Mouse (Mus musculus) splenic B cell, adult 2 months (primary cell): ENCODE data around the gene Thumpd2.

Experiments used
- DNase-seq: peaks from one replicate; pipeline ENCODE4 v3.0.0-alpha.2; 2011; ENCODE audit warnings: low read depth, low spot score
- H3K27me3 ChIP-seq: 2 replicates; pipeline ENCODE4 v1.6.1; 2012; ENCODE audit warnings: mild to moderate bottlenecking, low read length, moderate library complexity, mixed read lengths; ENCODE audit not compliant: control insufficient read depth, poor library complexity, insufficient read depth, severe bottlenecking
- H3K36me3 ChIP-seq: 2 replicates; pipeline ENCODE4 v1.6.1; 2012; ENCODE audit warnings: mild to moderate bottlenecking, low read length, moderate library complexity, mixed read lengths; ENCODE audit not compliant: control insufficient read depth, poor library complexity, insufficient read depth, severe bottlenecking

Thumpd2 gene

DNA sequence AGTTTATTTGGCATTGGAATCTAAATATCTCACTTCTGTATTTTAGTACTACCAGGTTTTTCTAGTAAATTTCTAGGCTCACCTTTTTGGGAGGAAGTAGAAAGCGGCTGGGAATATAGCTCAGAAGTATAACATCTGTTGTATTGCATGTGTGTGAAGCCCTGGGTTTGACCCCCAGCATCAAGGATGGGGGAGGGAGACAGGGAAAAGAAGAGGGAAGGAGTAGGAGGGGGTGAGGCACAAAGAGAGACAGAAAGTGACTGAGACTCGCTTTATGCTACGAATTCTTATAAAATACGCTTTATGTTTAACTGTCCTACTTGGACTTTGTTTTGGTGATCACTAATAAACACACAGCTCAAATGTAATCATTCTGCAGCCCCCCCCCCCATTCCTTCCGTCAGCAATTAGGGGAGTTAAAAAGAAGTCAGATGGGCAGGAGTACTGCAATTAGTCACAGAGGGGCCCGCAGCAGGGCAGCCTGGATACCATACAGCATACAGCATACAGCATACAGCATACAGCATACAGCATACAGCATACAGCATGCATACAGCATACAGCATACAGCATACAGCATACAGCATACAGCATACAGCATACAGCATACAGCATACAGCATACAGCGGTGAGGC lies 16.8 kb downstream of the Thumpd2 start:
- H3K27me3 ChIP-seq = no peaks in the 10 kb centered on the region
- H3K36me3 ChIP-seq = peaks cover 5% of the 10 kb centered on the region; the same call in 1 of the 2 replicates
- DNase-seq = no peak

DNA sequence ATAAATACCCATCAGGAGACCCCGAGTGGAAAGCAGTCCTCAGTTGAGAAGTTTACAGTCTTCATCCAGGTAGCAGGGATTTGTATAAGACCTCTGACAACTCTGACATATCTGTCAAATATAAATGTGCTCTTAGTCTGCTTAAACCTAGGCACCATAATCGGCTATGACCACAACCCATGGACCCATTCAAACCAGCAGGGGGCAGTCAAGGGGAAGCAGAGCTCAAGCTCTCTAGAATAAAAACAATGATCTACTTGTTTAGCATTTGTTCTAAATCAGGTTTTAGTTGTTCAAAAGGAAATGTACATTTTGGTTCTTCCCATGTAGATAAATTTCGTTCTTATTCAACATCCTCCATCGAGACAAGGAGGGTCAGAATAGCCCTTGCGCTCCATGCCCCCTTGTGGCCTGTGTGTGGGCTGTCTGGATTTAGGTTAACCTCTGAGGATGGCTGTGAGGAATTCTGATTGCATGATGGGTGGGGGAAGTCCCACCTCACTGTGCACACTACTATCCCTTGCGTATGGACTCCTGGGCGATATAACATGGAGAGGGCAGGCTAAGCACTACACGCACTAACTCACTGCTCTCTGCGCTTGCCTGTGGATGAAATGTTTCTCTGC lies 19.2 kb downstream of the Thumpd2 start:
- Histone ChIP-seq H3K36me3 (no peaks in the 10 kb centered on the region), H3K27me3 (no peaks in the 10 kb centered on the region)
- peak; percentile 51 for DNase-seq

- Histone ChIP-seq H3K36me3 (peaks cover 1% of the 10 kb centered on the region; the same call in 1 of the 2 replicates), H3K27me3 (no peaks in the 10 kb centered on the region)
- no peak for DNase-seq
Observed at GRCm38 (mm10) chr17:81045115-81045514, 19.8 kb downstream of the Thumpd2 start.

DNA sequence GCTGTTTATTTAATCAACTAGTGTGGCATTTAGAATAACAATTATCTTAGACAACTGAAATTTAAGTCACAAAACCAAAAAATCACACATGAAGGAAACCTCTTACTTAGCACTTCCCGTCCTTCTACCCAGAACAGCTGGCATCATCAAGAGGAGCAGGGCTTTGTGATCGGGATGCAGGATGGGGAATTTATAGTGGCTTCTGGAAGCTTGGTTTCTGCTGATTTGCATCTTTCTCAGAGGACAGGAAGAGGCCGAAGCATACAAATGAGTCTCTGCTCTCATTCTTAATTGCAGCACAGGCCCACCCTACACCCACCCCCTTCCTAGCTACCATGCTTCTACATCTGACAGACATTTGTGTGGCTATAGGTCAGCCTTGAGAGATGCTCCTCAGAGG lies 20.5 kb downstream of the Thumpd2 start:
- no peak for DNase-seq
- Histone ChIP-seq H3K36me3 (peaks cover 2% of the 10 kb centered on the region; the same call in 1 of the 2 replicates), H3K27me3 (no peaks in the 10 kb centered on the region)

DNA sequence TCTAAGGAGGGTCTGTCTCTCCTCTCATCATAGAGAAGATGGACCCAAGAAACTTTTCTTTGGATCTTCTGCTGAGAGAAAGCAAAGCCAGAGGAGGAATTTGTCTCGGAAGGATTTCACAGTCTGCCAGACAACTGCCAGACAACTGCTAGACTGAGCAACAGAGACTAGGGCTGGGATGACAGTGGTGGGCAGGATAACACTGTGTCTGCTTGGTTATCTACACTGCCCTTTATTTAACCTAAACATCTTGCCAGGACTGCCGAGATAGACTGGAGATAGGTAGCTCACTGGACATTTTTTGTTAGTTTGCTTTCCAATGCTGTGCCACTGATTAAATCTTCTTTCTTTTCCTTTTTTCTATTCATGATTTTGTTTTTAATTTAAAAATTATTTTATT lies 23.2 kb downstream of the Thumpd2 start:
- H3K36me3 ChIP-seq = peaks cover 2% of the 10 kb centered on the region; the same call in 1 of the 2 replicates
- no peaks in the 10 kb centered on the region for H3K27me3 ChIP-seq
- DNase-seq = no peak

DNA sequence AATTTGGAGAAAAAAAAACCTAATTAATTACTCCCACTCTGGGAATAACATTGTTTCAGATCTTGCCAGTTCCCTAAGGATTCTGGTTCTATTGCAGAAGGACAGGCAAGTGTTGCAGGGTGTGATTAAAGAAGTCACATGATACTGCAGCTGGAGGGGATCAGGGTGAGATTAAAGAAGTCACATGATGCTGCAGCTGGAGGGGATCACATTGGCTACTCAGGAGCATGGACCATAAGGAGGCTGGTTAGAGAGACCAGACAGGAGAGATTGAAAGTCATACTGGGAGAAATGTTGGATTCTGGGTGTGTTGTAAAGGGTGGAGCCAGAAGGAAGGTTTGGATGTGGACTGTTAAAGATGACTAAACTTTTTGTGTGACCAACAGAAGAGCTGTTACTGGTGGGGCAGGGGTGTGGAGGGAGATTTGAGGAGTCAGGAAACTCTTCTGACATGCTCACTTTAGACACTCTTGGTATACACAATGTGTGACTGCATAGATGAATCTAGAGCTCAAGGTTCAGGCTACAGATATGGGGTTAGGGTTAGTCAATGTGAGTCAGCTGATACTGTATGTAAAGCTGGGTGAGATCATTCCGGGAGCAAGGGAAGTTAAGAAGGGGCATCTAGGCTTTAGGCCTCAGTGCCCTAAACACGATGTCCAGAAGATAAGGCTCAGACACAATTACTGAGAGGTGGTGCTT lies 26.0 kb downstream of the Thumpd2 start:
- no peaks in the 10 kb centered on the region for H3K27me3 ChIP-seq
- H3K36me3 ChIP-seq = peaks cover 2% of the 10 kb centered on the region; the same call in 1 of the 2 replicates
- DNase-seq = no peak

GRCm38 (mm10) chr17:81035354-81035753 lies 29.5 kb downstream of the Thumpd2 start:
- H3K27me3 ChIP-seq = no peaks in the 10 kb centered on the region
- H3K36me3 ChIP-seq = peaks cover 4% of the 10 kb centered on the region
- no peak for DNase-seq

GRCm38 (mm10) chr17:81032957-81033356 lies 31.9 kb downstream of the Thumpd2 start:
- no peak for DNase-seq
- no peaks in the 10 kb centered on the region for H3K27me3 ChIP-seq
- peaks cover 4% of the 10 kb centered on the region for H3K36me3 ChIP-seq

DNA sequence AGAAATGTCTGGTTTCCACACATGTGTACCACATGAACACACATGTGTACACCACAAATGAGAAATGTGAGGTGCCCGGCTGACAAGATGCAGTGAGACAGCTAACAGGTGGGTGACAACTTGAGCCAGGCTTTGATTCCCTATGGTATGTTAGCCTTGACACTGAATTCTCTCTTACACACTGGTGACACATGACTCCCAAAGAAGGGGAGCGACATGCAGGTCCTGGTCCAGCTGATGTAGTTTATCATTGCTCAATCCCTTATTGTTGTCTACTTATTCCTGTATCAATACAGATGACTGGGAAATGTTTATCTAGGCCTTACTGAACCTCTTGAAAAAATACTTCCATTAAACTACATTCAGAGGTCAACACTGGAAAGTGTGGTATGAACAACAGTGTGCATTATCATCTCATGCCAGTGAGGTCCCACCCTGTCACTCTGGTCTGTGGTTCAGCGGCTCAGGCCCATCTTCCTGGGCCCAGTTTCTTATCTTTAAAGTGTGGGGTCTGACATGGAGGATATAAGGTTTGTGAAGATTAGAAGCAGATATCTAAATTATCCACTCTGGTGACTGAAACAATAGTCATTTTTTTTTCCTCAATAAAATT lies 32.9 kb downstream of the Thumpd2 start:
- peaks cover 4% of the 10 kb centered on the region for H3K36me3 ChIP-seq
- DNase-seq = no peak
- no peaks in the 10 kb centered on the region for H3K27me3 ChIP-seq

DNA sequence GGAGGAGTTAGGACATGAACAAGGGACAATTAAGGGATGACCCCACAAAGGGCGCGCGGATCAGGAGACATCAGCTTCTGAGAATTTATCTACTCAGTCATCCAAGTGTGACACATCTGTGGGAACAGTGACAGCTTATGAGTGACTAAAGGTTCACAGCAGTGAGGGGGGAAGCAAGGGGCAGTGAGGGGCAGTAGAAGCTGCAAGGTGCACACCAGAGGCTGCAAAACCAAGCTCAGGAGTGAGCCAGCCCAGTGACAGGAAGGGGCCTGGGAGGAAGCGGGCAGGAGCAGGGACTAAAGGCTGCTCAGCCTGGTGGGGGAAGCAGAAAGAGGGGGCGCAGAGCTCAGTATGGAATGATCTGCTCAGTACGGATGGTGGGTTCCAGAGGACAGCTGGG lies 37.6 kb downstream of the Thumpd2 start:
- Histone ChIP-seq H3K36me3 (peaks cover 5% of the 10 kb centered on the region), H3K27me3 (no peaks in the 10 kb centered on the region)
- DNase-seq = no peak

GRCm38 (mm10) chr17:81017132-81017531 lies 47.8 kb downstream of the Thumpd2 start:
- Histone ChIP-seq H3K27me3 (no peaks in the 10 kb centered on the region), H3K36me3 (no peaks in the 10 kb centered on the region)
- DNase-seq = no peak

- Histone ChIP-seq H3K36me3 (no peaks in the 10 kb centered on the region), H3K27me3 (no peaks in the 10 kb centered on the region)
- peak; percentile 55 for DNase-seq
Observed at GRCm38 (mm10) chr17:81015814-81016447, 49.0 kb downstream of the Thumpd2 start.

GRCm38 (mm10) chr17:81010844-81011685 lies 53.8 kb downstream of the Thumpd2 start:
- no peaks in the 10 kb centered on the region for H3K36me3 ChIP-seq
- no peak for DNase-seq
- no peaks in the 10 kb centered on the region for H3K27me3 ChIP-seq

DNA sequence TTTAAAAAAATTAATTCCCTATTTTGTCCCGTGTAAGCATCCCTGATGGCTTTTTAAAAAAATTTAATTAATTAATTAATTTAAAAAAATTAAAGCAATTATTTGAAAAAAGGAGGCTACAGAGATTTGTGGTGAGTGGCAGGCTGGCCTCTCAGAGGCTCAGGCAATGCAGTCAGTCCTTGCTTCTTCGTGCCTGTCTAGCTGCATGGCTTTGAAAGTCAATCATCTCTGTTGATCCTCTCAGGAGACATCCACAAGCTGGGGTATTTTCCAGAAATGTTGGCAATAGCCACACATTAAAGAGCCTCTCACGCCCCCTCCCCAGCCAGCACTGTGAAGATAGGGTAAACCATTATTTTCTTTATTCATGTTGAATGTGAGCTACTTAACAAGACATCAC lies 54.7 kb downstream of the Thumpd2 start:
- Histone ChIP-seq H3K27me3 (no peaks in the 10 kb centered on the region), H3K36me3 (no peaks in the 10 kb centered on the region)
- no peak for DNase-seq
